Mouse (Mus musculus) thymus, postnatal 10 days (tissue): ENCODE data around the gene Exoc5.

ENCODE experiments used
- DNase-seq, 2 experiments: peaks; one replicate each; pipeline ENCODE4 v3.0.0; 2021; ENCODE audit warnings: low spot score in 2 of 2

The Exoc5 gene

DNA sequence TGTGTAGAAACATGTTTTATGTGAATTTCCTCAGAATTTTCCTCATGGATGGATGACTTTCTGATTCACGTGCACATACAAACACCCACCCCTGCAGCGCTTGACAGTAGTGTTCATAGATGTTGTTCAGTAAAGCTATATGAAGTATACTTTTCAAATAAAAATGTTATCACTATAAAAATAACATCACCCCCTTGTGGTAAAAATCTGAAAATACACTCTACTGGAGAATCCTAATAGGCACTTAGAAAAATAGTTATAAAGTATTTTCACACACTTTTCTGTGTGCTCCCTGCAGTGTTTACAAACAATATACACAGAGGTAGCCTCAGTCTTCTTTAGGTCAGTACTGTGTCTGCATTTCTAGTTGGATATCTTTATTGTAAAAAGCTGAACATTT lies 58.5 kb downstream of the Exoc5 start:
- peak in 1 of 2 experiments; percentile 5 for DNase-seq

DNA sequence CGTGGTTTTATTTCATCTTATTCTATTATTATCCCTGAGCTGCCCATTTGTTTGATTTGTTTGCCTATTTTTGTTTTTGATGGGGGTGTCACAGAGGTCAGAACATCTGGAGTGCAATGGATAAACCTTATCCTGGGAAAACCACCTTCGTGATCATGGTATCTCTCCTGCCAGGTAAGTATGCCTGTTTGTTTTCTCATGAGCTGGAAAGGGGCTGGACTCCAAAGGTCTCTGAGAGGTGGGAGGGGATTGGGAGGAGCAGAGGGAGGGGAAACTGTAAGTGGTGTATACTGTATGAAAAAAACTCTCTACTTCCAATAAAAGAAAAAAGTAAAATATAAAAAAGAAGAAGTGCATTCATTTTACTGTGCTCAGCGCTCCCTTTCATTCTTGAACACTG lies 64.8 kb downstream of the Exoc5 start:
- no peak for DNase-seq

DNA sequence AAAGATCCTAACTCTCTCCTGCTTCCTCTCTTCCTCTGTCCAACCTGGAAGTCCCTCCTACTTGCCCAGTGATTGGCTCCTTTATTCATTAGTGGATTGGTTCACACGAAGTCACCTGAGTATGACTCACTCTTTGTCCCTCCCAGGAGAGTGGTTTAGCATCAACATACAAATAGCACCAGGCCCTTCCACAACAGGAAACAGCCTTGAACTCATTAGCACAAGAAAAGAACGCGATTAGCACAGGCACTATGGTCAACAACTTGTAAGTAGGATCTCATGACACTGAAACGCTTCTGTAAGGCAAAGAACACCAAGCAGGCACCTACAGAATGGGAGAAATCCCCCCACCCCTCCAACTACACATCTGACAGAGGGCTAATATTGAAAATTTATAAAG lies 67.7 kb downstream of the Exoc5 start:
- no peak for DNase-seq

DNA sequence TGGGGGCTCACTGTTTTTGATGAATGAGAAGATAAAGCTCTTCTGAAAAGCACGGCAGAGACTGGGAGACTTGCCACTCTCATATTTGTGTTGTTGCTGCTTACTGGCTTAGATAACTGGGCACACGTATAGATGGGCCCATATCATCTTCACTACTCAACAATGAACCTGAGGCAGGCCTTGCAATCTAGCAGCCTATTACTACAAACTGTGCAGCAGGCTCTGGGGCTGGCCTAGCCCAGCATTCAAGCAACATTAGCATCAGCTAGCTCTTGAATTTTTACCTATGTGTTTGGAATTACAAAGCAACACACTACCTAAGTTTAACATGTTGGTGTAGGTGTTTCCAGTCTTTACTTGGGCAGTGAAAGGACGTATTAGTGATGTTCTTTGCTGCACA lies 72.6 kb downstream of the Exoc5 start:
- DNase-seq = no peak

DNA sequence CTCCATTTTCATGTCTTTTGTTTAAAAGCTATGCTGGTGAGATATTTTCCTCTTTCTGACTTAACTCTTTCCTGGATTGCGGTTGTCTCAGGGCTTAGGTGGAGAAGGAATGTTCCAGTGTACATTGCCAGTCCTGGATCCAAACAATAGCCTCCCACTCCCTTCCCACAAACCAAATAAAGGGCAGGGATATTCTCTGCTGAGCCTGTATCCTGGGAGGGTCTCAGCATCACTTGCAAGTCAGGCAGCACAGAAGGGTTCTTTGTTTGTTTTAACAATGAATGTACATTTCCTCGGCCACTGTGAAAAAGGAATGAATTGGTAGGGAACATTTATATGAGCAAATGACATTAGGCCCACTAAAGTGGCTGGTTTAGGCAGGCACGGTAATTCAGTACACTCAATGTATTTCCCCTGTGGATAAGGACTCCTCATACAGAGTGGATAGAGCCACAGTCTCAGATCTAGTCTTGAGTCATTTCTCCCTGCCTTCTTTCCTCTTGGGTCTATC lies 74.3 kb downstream of the Exoc5 start:
- no peak for DNase-seq

DNA sequence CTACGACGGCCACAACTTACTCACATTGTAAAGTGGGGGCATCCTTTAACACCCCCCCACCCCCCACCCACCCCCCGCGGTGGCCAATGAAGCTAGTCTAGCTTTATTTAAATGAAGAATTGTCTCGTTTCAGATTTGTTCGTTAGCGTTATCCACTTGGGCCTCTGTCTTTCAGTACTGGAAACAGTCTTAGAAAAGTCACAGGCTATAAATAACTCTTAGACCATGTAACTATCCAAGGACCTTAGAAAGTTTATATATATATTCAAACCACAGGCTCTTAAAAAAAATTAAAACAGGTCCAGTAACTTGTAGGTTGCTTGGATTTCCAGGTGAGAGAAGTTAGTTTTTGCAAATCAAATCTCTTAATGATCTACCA lies 75.3 kb downstream of the Exoc5 start:
- no peak for DNase-seq

DNA sequence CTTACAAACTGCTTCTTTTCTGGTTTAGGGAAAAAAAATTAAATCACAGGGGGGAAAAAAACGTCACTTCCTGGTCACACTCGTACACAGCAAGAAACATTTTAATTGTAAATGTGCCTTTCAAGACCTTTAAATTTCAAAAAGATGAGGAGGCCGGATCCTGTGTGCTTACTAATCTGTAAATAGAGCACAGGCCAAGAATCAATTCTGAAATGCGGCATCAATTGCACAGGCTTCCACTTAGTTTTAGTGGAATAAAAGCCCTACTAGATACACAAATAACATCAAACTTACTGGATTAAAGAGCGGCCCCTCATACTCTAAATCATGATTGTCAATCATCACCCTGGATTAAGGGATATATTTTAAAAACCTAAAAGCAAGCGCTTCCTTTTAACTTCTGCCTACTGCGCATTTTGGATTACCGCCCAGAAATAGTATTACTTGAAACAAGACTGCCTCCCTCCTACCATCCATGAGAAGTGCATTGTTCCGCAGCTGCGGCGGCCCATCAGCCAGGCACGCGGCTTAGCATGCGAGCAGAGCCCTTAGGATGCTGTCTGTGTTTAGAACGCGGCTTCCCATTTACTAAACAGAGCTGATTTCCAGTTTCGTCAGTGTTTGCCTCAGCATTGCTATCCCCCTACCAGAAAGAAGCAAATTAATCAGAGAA lies 75.8 kb downstream of the Exoc5 start:
- peak in 1 of 2 experiments; percentile 4 for DNase-seq

DNA sequence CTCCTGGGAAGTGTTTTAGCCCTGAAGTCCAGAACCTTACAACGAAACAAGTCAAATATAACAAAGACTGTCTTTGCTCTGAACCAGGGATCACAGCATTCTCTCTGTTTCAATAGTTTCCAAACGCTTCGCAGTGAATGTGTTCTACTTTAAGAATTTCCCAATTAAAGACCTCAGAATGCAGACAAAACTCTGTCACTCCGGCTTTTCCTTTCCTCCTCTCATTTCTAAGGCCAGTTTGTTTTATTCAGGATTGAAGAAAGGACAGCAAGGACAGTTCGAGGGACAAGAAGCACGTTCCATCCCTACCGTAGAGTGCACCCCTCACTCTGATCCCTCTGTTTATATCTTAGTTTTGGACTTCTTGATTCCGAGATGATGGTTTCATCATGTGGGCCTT lies 76.6 kb downstream of the Exoc5 start:
- DNase-seq = no peak

DNA sequence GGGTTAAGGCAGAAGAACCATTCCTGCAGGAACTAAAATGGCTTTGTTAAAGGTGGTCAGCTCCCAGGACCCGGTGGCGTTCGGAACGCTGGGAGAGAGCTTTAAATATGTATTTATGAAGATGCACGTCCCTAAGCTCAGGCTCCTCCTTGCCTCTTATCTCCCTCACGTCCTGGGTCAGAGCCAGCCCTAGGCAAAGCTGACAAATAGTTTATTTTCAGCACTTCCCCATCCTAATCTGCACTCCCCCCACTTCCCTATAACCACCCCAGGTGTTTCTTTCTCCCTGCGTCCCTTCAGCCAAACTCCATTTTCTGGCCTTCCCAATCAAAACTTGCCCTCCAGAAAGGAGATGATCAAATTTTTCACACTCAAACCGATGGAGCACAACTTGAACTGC lies 80.2 kb downstream of the Exoc5 start:
- DNase-seq = no peak

DNA sequence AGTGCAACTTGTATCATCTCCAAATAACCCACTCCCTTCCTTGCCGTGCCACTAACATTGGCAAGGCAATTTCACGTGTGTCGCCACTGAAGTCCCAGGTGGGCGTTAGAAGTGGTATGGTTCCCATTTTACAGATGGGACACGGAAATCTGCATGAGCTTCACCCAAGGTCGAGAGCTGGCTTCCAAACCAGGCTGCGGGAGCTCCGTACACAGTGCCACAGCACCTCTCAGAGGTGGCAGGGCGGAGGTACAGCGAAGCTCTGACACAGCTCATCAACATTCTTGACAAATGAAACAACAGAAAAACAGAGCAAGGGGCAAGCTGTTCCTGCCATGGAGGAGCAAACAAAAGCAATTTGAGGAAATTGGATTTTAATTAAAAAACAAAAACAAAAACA lies 80.8 kb downstream of the Exoc5 start:
- no peak for DNase-seq

DNA sequence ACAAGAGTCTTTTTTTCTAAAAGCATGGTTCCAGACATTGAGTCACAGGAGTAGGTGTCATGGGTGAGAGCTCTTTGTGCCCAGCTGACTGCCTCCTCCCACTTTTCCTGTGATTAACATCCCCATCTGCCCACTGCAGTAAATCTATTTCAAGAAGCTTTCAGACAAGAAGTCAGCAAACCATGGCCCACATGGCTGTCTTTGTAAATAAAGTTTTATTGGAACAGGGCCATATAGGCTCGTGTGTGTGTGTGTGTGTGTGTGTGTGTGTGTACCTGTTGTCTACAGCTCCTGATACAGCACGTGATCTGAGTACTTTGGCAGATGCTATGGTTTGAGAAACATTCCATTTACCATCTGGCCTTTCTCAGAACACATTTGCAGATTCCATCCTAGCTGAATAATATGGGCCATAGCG lies 87.5 kb downstream of the Exoc5 start:
- no peak for DNase-seq

DNA sequence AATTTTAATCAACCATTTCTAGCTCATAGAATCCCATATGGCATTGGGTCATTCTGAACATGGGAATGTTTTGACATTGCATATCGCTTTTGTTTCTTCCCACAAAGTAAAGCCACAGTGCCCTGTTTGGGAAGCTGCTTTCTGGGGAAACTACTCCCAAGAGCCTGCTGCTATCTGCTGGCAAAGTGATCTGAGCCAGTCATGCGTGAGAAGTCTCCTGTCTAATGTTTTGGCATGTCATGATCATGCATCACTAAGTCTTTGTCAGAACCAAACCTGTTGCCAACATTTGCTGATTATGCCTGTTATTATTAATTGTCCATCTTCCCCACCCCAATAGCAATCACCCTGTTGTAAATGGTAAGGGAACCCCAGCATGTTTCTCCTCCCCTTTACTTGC lies 94.9 kb downstream of the Exoc5 start:
- DNase-seq = no peak

DNA sequence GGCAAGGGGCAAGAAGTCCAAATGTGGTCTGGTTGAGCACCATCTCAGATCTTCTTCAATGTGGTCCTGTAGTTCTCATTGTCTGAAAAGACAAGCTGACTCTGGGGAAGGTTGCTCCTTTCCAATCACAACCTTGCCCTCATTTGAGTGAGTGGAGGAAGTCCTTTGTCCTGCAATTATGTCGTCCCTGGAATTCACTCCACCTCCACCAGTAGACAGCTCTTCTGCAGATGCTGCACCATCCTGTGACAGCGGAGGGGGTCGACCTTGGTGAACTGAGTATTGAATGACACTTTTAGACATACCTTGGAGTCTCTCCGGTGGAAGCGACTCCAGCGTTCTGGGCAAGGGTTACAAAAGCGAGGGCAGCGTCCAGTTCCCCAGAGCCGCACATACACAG lies 97.8 kb downstream of the Exoc5 start:
- no peak for DNase-seq
